Mouse (Mus musculus) liver, embryonic 12.5 days (tissue): ENCODE measurements around the gene Raet1e. TPM values are rescaled to one million over a fixed set of nuclear protein-coding genes. Genes with fewer than 3 reads are reported as not detected.

ENCODE experiments used
- polyA plus RNA-seq: library from polyadenylated mRNA; unstranded; fragments of >200 nt; fragmentation: Nextera tagmentation; extraction: Ambion mirVana; gene quantifications from 2 replicates; pipeline ENCODE4 v1.2.1, GENCODE M21; 2016

Raet1e gene
- polyA plus RNA-seq, 1 experiment from 2014 or later, result 1.3 TPM

Other genes with a start within 250 kb of the Raet1e start
- not detected in 2 replicates for gene 4930444G20Rik, start 90.5 kb upstream of the Raet1e start, polyA plus RNA-seq
- gene E030030I06Rik, start 9.3 kb upstream of the Raet1e start, polyA plus RNA-seq, result 2.7 and 3.7 TPM in 2 replicates
- 0.16 and 0.30 TPM in 2 replicates for gene H60b, start within 50 bp of the Raet1e start, polyA plus RNA-seq
- 6.0 and 7.1 TPM in 2 replicates for gene Raet1d, start 202.0 kb downstream of the Raet1e start, polyA plus RNA-seq